Mouse (Mus musculus) right cerebral cortex, postnatal 4 days (tissue): ENCODE measurements around the gene Tacc2.

Source experiments
- DNase-seq: peaks from one replicate; pipeline ENCODE4 v3.0.0-alpha.2; 2022

Tacc2 gene

DNA sequence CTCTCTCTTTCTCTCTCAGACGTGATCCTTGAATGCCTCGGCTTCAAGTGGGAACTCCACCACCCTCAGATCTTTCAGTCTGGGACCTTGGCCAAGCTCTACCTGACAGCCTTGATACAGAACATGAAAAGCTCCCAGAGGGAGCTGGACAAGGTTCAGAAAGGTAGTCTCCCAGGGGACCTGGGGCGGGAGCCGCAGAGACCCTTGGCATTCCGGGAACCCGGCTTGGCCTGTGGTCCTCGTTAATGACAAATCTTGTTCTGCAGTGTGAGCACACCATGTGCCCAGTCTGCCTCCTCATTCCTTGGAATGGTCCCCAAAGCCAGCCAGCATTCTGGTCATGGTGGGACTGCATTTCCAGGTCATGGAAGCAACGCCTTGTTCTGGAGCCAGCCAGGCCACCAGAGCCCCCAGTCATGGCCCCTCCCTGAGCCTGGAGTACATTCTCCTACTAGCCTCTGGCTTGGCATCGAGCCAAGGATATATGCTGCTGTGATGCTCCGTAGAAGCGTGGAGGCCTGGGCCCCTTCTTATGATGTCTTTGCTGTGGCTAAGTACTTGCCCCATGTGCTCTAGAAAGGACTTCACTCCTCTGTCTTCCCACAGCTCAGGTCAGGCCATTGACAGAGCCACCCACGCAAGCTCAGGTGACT lies 208.8 kb downstream of the Tacc2 start:
- no peak for DNase-seq

DNA sequence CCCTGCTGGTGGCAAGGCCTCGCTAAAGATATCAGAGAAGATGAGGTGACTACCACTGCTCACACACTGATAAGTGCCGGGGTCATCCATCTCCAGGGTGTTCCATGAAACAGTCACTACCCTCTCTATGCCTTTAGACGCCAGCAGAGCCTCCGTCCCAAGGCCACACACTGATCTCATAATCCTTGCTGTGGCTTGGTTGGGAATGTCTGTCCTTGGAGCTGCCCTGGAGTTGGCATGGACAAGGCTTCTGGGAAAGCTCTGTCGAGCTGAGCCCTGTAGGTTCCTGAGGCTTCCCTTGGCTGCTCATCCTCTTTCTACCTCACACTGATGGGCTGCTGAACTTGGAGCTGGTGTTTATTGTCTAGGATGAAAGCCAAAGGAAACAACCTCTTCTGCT lies 209.5 kb downstream of the Tacc2 start:
- DNase-seq, result no peak

DNA sequence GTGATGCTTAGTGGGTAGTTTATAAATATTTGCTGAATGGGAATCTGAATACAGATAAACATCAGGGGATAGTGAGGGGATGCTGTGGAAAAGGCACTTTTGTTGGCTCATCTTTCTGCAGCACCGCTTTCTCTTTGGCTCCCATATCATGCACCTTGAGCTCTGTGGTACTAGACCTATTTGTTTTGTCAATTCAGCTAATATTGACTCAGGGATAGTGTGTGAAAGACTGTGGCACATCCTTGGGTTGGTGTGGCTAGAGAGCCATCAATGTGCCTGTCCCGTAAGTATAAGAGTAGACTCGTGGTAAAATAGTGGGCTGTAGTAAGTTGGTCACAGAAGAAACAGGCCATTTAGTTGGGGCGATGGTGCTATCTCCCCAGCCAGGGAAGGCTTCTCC lies 210.3 kb downstream of the Tacc2 start:
- no peak for DNase-seq

DNA sequence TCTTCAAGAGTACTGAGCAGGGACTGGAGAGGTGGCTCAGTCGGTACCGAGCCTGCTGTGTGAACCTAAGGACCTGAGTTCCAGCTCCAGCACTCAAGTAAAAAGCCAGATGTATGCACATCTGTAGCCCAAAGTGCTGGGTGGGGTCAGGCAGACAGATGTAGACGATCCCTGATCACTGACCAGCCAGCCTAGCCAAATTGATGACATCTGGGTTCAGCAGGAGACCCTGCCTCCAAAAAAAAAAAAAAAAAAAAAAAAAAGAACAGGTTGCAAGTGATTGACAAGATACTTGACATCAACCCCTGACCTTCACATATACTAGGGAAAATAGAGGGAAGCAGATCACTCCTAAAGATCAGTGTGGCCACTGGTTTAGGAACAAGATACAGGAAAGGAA lies 211.7 kb downstream of the Tacc2 start:
- no peak for DNase-seq

DNA sequence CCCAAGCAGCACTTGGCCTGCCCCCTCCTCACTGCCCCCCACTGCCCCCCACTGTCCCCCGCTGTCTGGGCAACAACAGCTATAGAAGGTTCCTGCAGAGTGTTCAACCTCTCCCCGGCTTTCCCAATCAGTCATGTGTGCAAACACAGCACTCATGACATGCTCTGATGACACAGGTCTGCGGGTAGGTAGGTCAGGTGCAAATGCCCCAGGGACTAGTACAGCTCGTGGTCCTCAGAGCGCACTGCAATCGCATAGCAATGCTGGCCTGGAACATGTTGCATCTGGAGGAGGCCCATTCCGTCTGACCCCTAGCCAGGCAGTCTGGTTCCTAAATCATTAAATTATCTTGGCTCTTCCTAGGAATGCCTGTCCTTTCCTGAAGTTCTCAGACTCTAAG lies 212.2 kb downstream of the Tacc2 start:
- DNase-seq, result no peak

DNA sequence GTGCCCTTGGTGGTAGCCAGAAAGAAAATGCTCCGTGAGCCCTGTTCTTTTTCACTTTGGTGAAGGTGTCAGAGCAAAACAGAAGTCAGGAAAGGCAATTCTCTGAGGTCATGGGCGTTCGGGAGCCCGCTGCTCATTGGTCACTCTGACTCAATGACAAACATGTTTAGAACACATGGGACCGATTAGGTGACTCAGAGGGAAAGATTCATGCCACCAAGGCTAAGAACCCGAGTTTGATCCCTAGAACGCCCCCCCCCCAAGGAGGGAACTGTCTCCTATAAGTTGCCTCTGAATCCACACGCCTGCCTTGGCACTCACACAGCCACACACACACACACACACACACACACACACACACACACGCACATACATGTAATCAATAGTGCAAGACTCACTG lies 216.4 kb downstream of the Tacc2 start:
- no peak for DNase-seq

DNA sequence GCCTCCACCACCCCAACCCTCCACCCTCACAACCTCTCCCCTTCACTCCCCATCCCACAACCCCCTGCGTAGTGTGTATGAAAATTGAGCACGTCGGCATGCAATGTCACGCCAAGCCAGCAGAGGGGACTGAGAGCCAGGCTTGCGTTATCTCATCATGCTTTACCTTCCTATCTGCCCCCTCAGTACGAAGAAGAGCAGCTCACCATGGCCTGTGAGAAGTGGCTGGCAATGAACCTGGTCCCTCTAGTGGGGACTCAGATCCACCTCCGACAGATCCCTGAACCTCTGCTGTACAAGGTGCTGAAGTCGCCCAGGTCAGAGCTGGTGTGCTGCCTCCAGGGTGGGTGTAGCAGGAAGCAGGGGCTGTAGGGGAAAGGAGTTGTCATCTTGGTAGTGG lies 219.5 kb downstream of the Tacc2 start:
- DNase-seq, result no peak

DNA sequence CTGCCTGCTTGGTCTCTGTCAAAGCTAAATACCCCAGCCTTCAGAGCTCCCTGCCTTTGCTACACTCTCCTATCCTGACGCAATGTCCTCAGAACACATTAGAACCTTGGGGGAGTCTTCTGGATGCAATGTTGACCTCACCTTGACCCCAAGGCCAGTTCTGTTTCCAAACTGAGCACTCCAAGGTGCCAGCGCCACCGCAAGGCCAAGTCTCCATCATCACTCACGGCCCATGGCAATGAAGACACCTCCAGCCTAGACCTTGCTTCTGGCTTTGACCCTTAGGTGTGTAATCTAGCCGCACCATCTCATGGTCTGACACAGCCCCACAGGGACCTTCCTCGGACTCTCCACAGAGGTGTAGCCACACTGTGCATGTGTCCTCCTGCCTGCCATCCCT lies 220.3 kb downstream of the Tacc2 start:
- DNase-seq, result no peak

DNA sequence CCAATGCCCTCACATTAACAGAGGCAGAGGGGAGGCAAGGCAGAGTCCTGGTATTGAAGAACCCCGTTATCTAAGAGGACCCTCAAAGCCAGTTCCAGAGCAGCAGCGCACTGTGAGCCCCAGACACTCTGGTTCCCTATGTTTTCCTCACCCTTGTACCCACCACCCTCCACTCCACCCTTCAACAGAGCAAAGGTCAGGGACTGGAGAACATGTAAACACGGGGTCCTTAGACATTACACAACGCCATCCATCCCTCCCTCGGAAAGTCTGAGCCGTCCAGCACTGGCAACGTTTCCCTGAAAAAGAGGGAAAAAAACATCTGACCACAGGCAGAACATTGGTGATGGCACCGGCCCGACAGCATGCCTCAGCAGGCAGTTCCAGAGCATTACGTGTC lies 222.2 kb downstream of the Tacc2 start:
- DNase-seq, result no peak

DNA sequence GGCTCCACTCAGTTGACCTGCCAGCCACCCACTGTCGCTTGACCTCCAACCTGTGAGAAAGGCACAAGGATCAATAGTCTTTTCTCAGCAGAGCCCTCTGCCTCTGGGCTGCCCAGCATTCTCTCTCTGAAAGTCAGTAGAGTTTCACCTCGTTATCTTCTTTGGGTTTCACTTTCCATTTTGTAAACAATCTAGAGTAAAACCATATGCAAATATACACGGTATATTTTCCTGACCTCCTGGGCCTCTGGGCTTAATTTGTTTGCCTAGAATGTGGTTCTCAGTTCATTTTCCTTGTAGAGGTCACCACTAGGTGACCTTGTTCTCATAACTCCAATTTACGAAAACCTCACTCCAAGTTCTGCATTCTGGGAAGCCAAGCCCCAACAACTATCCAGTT lies 223.4 kb downstream of the Tacc2 start:
- no peak for DNase-seq

DNA sequence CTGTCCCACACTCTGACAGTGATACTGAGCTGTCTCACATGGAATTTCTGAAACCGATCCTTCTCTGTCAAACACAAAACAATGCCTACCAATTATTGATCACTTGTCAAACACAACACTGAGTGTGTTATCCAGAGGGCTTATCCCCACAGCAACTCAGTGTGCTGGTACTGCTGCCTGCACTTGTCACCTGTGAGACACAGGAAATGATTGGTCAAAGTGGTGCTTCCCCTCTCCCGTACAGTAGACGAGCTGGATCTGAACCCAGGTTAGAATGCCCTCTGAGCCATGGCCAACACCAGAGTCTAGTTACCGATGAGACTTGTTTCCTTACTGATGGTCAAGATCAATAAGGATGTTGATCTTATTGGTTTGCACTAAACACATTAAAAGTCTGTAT lies 224.6 kb downstream of the Tacc2 start:
- DNase-seq, result no peak

DNA sequence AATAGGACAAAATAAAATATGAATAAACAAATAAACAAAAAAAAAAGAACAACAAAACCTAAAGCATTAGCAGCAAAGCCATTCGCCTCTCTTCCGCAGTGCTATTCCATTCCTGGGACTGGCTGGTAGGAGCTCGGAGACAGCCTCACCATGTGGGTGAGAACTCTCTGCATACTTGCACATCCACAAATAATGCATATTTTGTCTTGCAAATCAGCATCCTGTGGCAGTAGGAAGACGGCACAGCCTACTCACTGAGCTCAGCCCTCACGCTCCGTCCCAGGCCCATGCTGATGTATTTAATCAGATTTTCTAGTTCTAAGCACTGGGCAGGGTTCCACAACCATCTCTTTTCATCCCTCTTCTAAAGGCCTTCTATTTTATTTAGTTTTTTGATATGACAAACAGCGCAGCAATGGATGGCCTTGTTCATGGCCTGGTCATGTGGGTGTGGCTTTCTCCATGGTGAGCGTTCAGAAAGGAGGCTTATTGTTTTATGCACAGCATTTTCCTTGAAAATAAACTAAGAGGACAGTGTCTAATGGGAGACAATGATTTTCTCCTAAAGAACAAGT lies 226.1 kb downstream of the Tacc2 start:
- no peak for DNase-seq

DNA sequence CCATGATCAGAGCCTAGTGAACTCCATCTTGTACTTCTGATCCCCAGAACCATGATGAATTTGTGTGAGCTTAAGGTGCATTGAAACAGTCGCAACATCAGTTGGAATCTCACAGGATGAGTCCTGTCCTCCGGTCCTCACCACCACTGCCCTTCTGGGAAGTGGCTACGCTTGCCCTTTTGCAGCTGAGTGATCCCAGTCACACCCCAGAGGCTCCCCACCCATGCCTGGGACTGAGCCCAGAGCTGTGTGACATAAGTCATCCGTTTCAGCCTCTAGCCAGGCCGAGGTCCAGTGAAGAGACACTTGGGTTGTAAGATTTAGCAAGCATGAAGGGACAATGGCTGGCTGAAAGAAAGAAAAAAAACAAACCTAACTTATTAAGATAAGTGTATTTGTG lies 227.8 kb downstream of the Tacc2 start:
- no peak for DNase-seq

DNA sequence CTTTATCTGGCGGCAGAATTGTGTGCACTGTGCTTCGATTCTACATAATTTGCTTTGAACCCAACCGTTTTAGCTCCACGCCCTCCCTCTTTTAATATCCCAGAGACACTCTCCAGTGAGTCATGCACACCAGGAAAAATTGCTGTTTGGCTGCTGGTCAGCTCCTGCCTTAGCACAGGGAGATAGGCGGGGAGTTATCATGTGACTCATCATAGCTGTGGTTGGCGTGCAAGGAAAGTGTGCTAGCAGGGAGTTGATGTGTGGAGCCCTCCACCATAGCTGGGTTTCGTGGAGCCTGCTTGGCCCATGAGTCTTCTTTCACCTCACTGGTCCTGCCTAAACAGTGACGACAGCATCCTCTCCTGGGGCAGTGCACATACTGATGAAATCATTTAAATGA lies 230.5 kb downstream of the Tacc2 start:
- DNase-seq, result no peak

DNA sequence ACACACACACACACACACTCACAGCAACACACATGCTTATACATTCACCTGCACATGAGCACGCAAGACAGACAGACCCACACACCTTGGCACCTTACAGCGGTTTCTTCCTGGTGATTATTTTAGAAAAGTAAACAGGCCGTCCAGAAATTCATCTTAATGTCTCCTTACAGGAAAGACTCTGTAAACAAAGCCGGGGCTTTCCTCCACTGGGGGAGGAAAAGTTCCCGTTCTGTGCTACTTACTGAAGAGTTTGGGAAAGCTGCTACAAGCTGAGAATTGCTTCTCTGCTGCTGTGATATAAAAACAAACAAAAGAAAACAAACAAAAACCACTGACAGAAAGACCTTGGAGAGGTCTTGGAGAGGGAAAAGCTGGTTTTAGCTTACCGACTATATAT lies 231.5 kb downstream of the Tacc2 start:
- no peak for DNase-seq

DNA sequence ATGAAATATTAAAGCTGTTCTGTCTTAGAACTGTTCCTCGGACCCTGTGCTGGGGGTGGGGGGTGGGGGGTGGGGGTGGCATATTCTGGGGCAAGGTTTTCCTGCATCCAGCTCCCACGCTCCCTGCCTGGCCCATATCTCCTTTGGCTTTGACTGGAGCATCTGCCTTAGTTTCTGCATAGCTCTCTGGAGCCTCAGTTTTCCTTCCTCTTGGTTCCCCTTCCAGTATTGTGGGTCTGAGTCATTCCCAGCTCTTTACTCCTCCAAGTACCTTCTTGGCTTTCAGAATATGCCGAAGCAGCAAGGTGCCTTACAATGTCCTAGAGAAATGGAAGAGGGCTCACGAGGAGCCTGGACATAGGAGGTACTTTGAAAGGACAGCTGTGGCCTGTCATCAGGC lies 233.0 kb downstream of the Tacc2 start:
- no peak for DNase-seq

DNA sequence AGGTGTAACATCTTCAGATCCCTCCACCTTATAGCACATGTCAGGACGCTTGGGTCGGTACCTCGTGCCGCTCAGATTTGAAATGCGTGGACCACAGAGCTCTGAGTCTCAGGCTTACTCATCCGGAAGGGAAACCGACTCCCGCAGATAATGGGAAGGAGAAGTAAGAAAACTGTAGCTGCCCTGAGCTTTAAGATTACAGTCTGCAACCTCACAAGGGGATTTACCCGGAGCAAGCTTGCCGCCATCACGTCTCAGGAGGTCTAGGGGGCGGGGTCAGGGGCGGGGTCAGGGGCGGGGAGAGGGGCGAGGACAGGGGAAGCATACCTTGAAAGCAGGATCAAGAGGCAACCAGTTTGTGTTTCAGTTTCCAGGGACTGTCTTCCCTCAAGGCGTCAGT lies 235.2 kb downstream of the Tacc2 start:
- no peak for DNase-seq
